Mouse (Mus musculus): ENCODE measurements at regions not wholly inside any gene's neighbourhood (a gene's known extent, or its start where the extent isn't known, plus 50 kb on each side); places are given as distances from the start of the nearest gene placed in this dataset.

GRCm38 (mm10) chr16:21362663-21363367, 60.1 kb upstream of the Vps8 start:
- no peak for DNase-seq (ENCODE audit: low spot score)

- DNase-seq (ENCODE audit: low spot score): no peak
Measured at GRCm38 (mm10) chr16:21364885-21365284, 58.0 kb upstream of the Vps8 start.

GRCm38 (mm10) chr16:21367449-21367848, 55.5 kb upstream of the Vps8 start:
- no peak for DNase-seq (ENCODE audit: low spot score)

GRCm38 (mm10) chr16:21368821-21369220, 54.1 kb upstream of the Vps8 start:
- no peak for DNase-seq (ENCODE audit: low spot score)

- no peak for DNase-seq (ENCODE audit: low spot score)
Measured at GRCm38 (mm10) chr16:21369569-21370512, 53.1 kb upstream of the Vps8 start.
